Mouse (Mus musculus) spleen, postnatal 36 days (tissue): ENCODE measurements at regions not wholly inside any gene's neighbourhood (a gene's known extent, or its start where the extent isn't known, plus 50 kb on each side); places are given as distances from the start of the nearest gene placed in this dataset.
"Not testable (repeated sequence)": the region's sequence is repeated elsewhere in the genome, so short reads cannot be mapped to it uniquely, and the experiment has no call there.

Experiments used
- DNase-seq, 2 experiments: peaks; one replicate each; pipeline ENCODE4 v3.0.0; 2022; ENCODE audit warnings: low spot score in 2 of 2, mixed read lengths in 1 of 2

GRCm38 (mm10) chr16:65629186-65629585 lies 66.7 kb upstream of the Chmp2b start:
- peak; percentile 8 to 16 for DNase-seq

- DNase-seq = no peak
Measured at GRCm38 (mm10) chr16:65631680-65632079, 69.2 kb upstream of the Chmp2b start.

- DNase-seq = not testable (repeated sequence)
Measured at GRCm38 (mm10) chr16:65646741-65647140, 84.2 kb upstream of the Chmp2b start.

- no peak for DNase-seq
Measured at GRCm38 (mm10) chr16:65649061-65649460, 86.5 kb upstream of the Chmp2b start.

GRCm38 (mm10) chr16:65655490-65655889 lies 93.0 kb upstream of the Chmp2b start:
- no peak for DNase-seq

- no peak for DNase-seq
Measured at GRCm38 (mm10) chr16:65657829-65658228, 95.3 kb upstream of the Chmp2b start.

- no peak for DNase-seq
Measured at GRCm38 (mm10) chr16:65664787-65665186, 102.3 kb upstream of the Chmp2b start.

- no peak for DNase-seq
Measured at GRCm38 (mm10) chr16:65672116-65672515, 109.6 kb upstream of the Chmp2b start.

GRCm38 (mm10) chr16:65683089-65683488 lies 120.6 kb upstream of the Chmp2b start:
- no peak for DNase-seq

GRCm38 (mm10) chr16:65683703-65684320 lies 121.3 kb upstream of the Chmp2b start:
- no peak for DNase-seq

- no peak for DNase-seq
Measured at GRCm38 (mm10) chr16:65693626-65694025, 121.4 kb upstream of the Vgll3 start.

- no peak for DNase-seq
Measured at GRCm38 (mm10) chr16:65715631-65716030, 99.4 kb upstream of the Vgll3 start.

- DNase-seq = no peak
Measured at GRCm38 (mm10) chr16:65718791-65719472, 96.1 kb upstream of the Vgll3 start.

- DNase-seq = no peak
Measured at GRCm38 (mm10) chr16:65720953-65721352, 94.1 kb upstream of the Vgll3 start.

GRCm38 (mm10) chr16:65725559-65726269 lies 89.3 kb upstream of the Vgll3 start:
- no peak for DNase-seq

- DNase-seq = no peak
Measured at GRCm38 (mm10) chr16:65726289-65726688, 88.8 kb upstream of the Vgll3 start.

- no peak for DNase-seq
Measured at GRCm38 (mm10) chr16:65729322-65729721, 85.7 kb upstream of the Vgll3 start.

GRCm38 (mm10) chr16:65739652-65740051 lies 75.4 kb upstream of the Vgll3 start:
- DNase-seq = no peak

GRCm38 (mm10) chr16:65742951-65743350 lies 72.1 kb upstream of the Vgll3 start:
- no peak for DNase-seq

GRCm38 (mm10) chr16:65755667-65756066 lies 59.4 kb upstream of the Vgll3 start:
- DNase-seq = no peak
